Mouse (Mus musculus): ENCODE results near the gene L3mbtl1.

DNA sequence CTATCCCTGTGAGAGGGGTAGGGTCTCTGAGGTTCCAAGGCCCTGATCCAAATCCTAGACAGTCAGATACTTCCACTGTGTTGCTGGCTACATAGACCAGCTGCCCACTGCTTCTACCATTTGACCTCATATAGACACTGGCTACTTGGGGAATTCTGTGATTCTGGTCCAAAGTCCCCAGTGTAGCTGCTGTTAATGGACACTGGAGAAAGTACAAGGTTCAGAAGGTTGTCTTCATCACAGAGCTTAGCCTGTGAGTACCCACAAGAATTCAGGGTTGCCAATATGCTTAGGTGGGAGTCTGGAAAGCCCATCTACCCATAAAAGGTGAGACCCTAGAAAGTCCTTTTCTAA, 48.8 kb downstream of the L3mbtl1 start:
- TF ChIP-seq POLR2A (IDR thresholded peaks at IDR 0.05; ENCODE audit: low read depth, low read length) (no peak), CTCF (IDR thresholded peaks at IDR 0.05; ENCODE audit: extremely low read depth, insufficient read length, insufficient replicate concordance, low read depth, low read length) (no peak)
